Mouse (Mus musculus): ENCODE data around the gene Bud31. TPM values are rescaled to one million over a fixed set of nuclear protein-coding genes. Genes with fewer than 3 reads are reported as not detected.
A peak's percentile ranks its signal among the peaks of the same experiment; 100 is the strongest.
"Not testable (repeated sequence)": the region's sequence is repeated elsewhere in the genome, so short reads cannot be mapped to it uniquely, and the experiment has no call there.

Bud31 gene
- polyA plus RNA-seq, 1 experiment from 2014 or later: 196 TPM

DNA sequence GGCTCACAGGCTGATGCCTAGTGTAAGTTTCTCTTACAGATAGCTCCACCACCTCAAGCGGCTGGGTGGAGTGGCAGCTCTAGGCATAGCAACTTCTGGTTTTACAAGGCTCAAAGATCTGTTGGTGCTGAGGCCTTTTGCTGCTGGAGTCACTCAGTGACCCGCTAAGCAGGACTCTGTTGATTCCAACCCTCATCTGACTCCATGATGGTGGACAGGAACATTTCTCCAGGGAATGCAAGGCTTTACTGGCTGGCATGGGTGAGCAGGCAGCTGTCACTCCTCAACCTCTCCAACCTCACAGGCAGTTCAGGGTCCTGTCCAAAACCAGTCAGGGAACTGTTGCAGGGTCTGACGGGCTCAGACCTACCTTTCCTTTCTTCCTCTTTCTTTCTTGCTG is 9.2 kb upstream of the Bud31 start:
- no peak overlapping the region for H3K9ac ChIP-seq (replicated peaks; ENCODE audit: low read length)
- DNase-seq (no peak), ATAC-seq (ENCODE audit: low FRiP score, low TSS enrichment) (no peak)
- H3K27ac ChIP-seq (replicated peaks; ENCODE audit: low read depth, low read length): no peak overlapping the region
- no peak overlapping the region for H3K4me2 ChIP-seq (ENCODE audit: low read length)
- H3K4me3 ChIP-seq (replicated peaks; ENCODE audit: low read depth, low read length): no peak overlapping the region
- peaks cover 92% of the 10 kb centered on the region for H3K36me3 ChIP-seq (ENCODE audit: control insufficient read depth, insufficient read depth, low read length)
- 93% methylated on average over 3 of the region's 3 CpGs for WGBS
- H3K27me3 ChIP-seq (ENCODE audit: control insufficient read depth, insufficient read depth, low read length): no peaks in the 10 kb centered on the region
- no peaks in the 10 kb centered on the region for H3K4me1 ChIP-seq (ENCODE audit: control insufficient read depth, insufficient read depth, low read length)
- no peaks in the 10 kb centered on the region for H3K9me3 ChIP-seq (ENCODE audit: control insufficient read depth, low read length)

DNA sequence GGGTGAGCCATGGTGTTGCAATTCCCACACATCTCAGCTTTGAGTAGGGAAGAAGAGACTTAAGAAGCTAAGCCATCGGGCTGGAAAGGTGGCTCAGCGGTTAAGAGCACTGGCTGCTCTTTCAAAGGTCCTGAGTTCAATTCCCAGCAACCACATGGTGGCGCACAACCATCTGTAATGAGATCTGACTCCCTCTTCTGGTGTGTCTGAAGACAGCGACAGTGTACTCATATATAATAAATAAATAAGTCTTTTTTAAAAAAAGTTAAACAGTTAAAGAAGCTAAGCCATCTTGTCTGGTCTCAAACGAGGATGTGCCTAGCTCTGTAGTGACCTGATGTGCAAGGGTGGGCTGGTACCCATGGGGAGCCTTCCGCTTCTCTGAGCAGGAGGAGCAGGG is 6.9 kb upstream of the Bud31 start:
- not testable (repeated sequence) for H3K4me2 ChIP-seq (ENCODE audit: low read length); H3K4me3 ChIP-seq (replicated peaks; ENCODE audit: low read depth, low read length); ATAC-seq (ENCODE audit: low FRiP score, low TSS enrichment); DNase-seq; H3K27me3 ChIP-seq (ENCODE audit: control insufficient read depth, insufficient read depth, low read length); H3K9me3 ChIP-seq (ENCODE audit: control insufficient read depth, low read length); H3K27ac ChIP-seq (replicated peaks; ENCODE audit: low read depth, low read length); H3K9ac ChIP-seq (replicated peaks; ENCODE audit: low read length); H3K4me1 ChIP-seq (ENCODE audit: control insufficient read depth, insufficient read depth, low read length)
- 87% methylated on average over 6 of the region's 6 CpGs for WGBS
- peaks cover 84% of the 10 kb centered on the region for H3K36me3 ChIP-seq (ENCODE audit: control insufficient read depth, insufficient read depth, low read length)

DNA sequence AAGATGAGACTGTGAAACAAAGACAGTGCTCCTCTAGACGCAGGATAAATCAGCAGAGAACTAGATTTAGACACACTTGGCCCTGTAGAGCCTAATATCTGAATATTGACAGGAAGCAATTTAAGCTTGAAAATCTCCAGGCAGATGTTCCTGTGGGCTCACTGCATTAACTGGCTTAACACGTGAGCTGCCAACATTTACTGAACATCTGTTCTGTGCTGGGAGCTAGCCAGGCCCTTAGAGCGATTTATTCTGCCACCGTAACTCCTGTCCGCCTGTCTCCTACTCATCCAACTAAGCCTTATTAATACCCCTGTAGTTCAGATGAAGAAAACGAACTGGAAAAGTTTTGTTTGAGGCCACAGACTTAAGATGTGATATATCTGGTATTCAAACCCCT is 1.3 kb upstream of the Bud31 start:
- WGBS: 14% methylated on average over 6 of the region's 6 CpGs
- Histone ChIP-seq H3K27ac (replicated peaks; ENCODE audit: low read depth, low read length) (no peak overlapping the region), H3K4me1 (ENCODE audit: control insufficient read depth, insufficient read depth, low read length) (peaks cover 12% of the 10 kb centered on the region), H3K9ac (replicated peaks; ENCODE audit: low read length) (peak overlapping the region; percentile 70), H3K4me2 (ENCODE audit: low read length) (peak overlapping the region; percentile 71), H3K4me3 (replicated peaks; ENCODE audit: low read depth, low read length) (peak overlapping the region; percentile 94), H3K9me3 (ENCODE audit: control insufficient read depth, low read length) (no peaks in the 10 kb centered on the region), H3K36me3 (ENCODE audit: control insufficient read depth, insufficient read depth, low read length) (peaks cover 53% of the 10 kb centered on the region), H3K27me3 (ENCODE audit: control insufficient read depth, insufficient read depth, low read length) (no peaks in the 10 kb centered on the region)
- ATAC-seq (ENCODE audit: low FRiP score, low TSS enrichment) (no peak), DNase-seq (peak; percentile 13)

DNA sequence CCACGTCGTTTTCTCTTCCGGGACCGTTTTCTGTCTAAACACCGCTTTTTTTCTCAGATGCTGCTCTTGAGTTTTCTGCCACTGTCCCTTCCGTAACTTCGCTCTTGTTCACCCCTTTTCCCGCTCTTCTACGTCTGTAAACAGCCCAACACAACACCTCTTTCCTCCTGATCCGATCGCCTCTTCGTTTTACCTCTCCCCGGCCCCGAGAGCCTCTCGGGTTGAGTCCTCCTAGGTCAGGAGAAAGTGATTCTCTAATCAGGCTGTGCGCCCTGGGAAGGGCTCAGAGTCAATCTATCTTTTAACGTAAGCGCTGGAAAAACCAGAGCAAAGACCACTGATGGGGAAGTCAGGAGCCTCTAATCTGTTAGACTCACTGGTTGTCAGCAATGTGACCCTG is 449 bp downstream of the Bud31 start:
- whole genome bisulfite sequencing: under 1% methylated on average over 18 of the region's 18 CpGs
- H3K36me3 ChIP-seq (ENCODE audit: control insufficient read depth, insufficient read depth, low read length): peaks cover 54% of the 10 kb centered on the region

DNA sequence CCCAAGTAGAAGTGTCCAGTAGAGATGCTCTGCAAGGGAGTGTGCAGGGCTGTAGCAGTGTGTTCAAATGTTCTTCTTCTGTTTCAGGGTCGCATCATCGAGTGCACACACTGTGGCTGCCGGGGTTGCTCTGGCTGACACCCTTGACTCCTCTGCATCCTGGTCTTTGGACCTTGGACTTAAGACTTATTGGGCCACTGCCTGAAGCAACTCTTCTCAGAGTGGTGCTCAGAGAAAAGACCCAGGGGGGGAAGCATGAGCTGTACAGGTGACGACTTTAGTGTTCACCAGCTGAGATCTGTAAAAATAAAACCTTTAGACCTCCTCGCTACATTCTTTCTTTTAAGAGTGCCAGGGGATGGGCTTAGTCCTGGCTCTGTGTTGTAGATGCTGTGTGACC is 7.6 kb downstream of the Bud31 start:
- DNase-seq: no peak
- no peaks in the 10 kb centered on the region for H3K4me1 ChIP-seq (ENCODE audit: control insufficient read depth, insufficient read depth, low read length)
- no peak overlapping the region for H3K4me2 ChIP-seq (ENCODE audit: low read length)
- H3K36me3 ChIP-seq (ENCODE audit: control insufficient read depth, insufficient read depth, low read length): peaks cover 100% of the 10 kb centered on the region
- H3K27me3 ChIP-seq (ENCODE audit: control insufficient read depth, insufficient read depth, low read length): no peaks in the 10 kb centered on the region
- no peaks in the 10 kb centered on the region for H3K9me3 ChIP-seq (ENCODE audit: control insufficient read depth, low read length)
- no peak overlapping the region for H3K9ac ChIP-seq (replicated peaks; ENCODE audit: low read length)
- 94% methylated on average over 5 of the region's 5 CpGs for WGBS
- no peak for ATAC-seq (ENCODE audit: low FRiP score, low TSS enrichment)
- no peak overlapping the region for H3K4me3 ChIP-seq (replicated peaks; ENCODE audit: low read depth, low read length)
- H3K27ac ChIP-seq (replicated peaks; ENCODE audit: low read depth, low read length): no peak overlapping the region

More for the DNA sequence above, 449 bp downstream of the Bud31 start:
- Histone ChIP-seq H3K27ac (replicated peaks; ENCODE audit: low read depth, low read length) (peak overlapping the region; percentile 95), H3K27me3 (ENCODE audit: control insufficient read depth, insufficient read depth, low read length) (no peaks in the 10 kb centered on the region), H3K4me2 (ENCODE audit: low read length) (peak overlapping the region; percentile 71), H3K4me1 (ENCODE audit: control insufficient read depth, insufficient read depth, low read length) (peaks cover 12% of the 10 kb centered on the region), H3K9ac (replicated peaks; ENCODE audit: low read length) (peak overlapping the region; percentile 70), H3K4me3 (replicated peaks; ENCODE audit: low read depth, low read length) (peak overlapping the region; percentile 94), H3K9me3 (ENCODE audit: control insufficient read depth, low read length) (no peaks in the 10 kb centered on the region)
- DNase-seq (peak; percentile 4), ATAC-seq (ENCODE audit: low FRiP score, low TSS enrichment) (no peak)

DNA sequence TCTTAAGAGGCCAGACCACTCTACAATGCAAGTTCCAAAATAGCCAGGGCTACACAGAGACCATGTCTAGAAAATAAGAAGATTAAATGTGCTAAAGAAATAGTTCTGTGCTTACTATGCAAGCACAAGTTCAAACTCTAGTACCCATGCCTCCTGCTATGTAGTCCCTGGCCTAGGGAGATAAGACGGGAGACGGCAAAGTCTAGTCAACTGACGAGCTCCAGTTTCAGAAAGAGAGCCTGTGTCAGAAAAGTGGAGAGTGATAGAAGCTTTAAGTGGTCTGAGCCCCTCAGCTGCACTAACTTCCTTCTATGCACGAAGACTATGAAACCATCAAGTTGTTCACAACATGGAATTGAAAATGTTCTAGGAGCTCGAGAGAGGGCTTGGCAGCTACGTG is 9.1 kb downstream of the Bud31 start:
- DNase-seq (no peak), ATAC-seq (ENCODE audit: low FRiP score, low TSS enrichment) (no peak)
- H3K4me2 ChIP-seq (ENCODE audit: low read length): no peak overlapping the region
- no peaks in the 10 kb centered on the region for H3K9me3 ChIP-seq (ENCODE audit: control insufficient read depth, low read length)
- no peak overlapping the region for H3K4me3 ChIP-seq (replicated peaks; ENCODE audit: low read depth, low read length)
- H3K36me3 ChIP-seq (ENCODE audit: control insufficient read depth, insufficient read depth, low read length): peaks cover 100% of the 10 kb centered on the region
- WGBS: 96% methylated on average over 6 of the region's 6 CpGs
- H3K27me3 ChIP-seq (ENCODE audit: control insufficient read depth, insufficient read depth, low read length): no peaks in the 10 kb centered on the region
- H3K27ac ChIP-seq (replicated peaks; ENCODE audit: low read depth, low read length): no peak overlapping the region
- no peaks in the 10 kb centered on the region for H3K4me1 ChIP-seq (ENCODE audit: control insufficient read depth, insufficient read depth, low read length)
- no peak overlapping the region for H3K9ac ChIP-seq (replicated peaks; ENCODE audit: low read length)

DNA sequence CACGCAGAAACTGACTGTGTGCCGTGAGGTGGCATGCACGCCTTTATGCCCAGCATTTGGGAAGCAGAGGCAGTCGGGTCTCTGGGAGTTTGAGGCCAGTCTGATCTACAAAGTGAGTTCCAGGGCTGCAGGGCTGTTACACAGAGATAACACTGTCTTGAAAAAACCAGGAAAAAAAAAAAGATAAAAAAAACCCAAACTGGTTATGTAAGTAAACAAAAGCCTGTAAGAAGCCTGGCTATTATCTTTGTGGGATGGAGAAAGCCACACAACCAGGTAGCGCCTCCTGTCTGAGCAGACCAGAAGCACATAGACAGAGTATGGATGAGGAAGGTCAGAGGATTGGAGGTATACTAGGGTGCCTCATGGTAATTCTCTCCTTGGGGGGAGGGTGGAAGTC is 12.5 kb downstream of the Bud31 start:
- no peak overlapping the region for H3K9ac ChIP-seq (replicated peaks; ENCODE audit: low read length)
- H3K36me3 ChIP-seq (ENCODE audit: control insufficient read depth, insufficient read depth, low read length): peaks cover 91% of the 10 kb centered on the region
- H3K27ac ChIP-seq (replicated peaks; ENCODE audit: low read depth, low read length): no peak overlapping the region
- H3K4me1 ChIP-seq (ENCODE audit: control insufficient read depth, insufficient read depth, low read length): no peaks in the 10 kb centered on the region
- no peaks in the 10 kb centered on the region for H3K27me3 ChIP-seq (ENCODE audit: control insufficient read depth, insufficient read depth, low read length)
- DNase-seq (no peak), ATAC-seq (ENCODE audit: low FRiP score, low TSS enrichment) (no peak)
- H3K9me3 ChIP-seq (ENCODE audit: control insufficient read depth, low read length): no peaks in the 10 kb centered on the region
- H3K4me3 ChIP-seq (replicated peaks; ENCODE audit: low read depth, low read length): no peak overlapping the region
- H3K4me2 ChIP-seq (ENCODE audit: low read length): no peak overlapping the region
- 90% methylated on average over 5 of the region's 5 CpGs for WGBS

DNA sequence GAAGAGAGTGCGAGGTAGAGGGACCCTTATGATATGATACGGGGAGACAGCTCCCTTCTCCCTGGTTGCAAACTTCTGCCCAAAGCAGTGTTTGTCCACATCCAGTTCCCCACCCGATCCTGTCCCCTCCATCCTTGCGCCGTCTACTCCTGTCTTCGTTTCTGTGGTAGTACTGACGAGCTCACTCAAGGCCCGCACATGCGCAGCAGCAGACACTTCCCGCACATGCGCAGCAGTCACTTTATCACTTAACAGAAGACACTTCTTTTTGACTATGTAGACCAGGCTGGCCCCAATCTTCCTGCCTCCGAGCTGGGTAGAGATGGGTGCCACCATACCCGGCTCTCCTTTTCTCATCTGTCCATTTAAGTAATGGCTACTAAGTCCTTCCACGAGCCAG is 21.2 kb downstream of the Bud31 start:
- no peak overlapping the region for H3K4me2 ChIP-seq (ENCODE audit: low read length)
- peaks cover 6% of the 10 kb centered on the region for H3K4me1 ChIP-seq (ENCODE audit: control insufficient read depth, insufficient read depth, low read length)
- no peak overlapping the region for H3K4me3 ChIP-seq (replicated peaks; ENCODE audit: low read depth, low read length)
- H3K36me3 ChIP-seq (ENCODE audit: control insufficient read depth, insufficient read depth, low read length): peaks cover 76% of the 10 kb centered on the region
- no peak for DNase-seq
- WGBS: 95% methylated on average over 14 of the region's 14 CpGs
- H3K27me3 ChIP-seq (ENCODE audit: control insufficient read depth, insufficient read depth, low read length): no peaks in the 10 kb centered on the region
- ATAC-seq (ENCODE audit: low FRiP score, low TSS enrichment): no peak
- H3K9ac ChIP-seq (replicated peaks; ENCODE audit: low read length): no peak overlapping the region
- no peaks in the 10 kb centered on the region for H3K9me3 ChIP-seq (ENCODE audit: control insufficient read depth, low read length)
- H3K27ac ChIP-seq (replicated peaks; ENCODE audit: low read depth, low read length): no peak overlapping the region

DNA sequence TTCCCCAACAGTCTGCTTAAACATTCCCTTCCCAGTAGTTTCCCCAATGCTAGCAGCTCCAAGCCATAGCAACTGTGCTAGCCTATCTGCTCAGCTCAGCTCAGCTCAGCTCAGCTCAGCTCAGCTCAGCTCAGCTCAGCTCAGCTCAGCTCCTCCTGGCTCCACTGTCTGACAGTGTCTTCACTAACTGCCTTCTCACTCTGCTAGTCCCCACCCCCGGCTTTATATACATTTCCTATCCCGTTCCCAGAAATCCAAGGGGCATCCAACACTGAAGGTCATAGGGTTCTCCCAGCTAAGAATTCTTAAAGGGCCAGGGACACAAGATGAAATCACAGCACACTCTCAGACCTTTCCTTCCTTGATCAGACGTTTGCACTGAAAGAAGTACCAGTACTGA is 24.5 kb downstream of the Bud31 start:
- Histone ChIP-seq H3K36me3 (ENCODE audit: control insufficient read depth, insufficient read depth, low read length) (peaks cover 52% of the 10 kb centered on the region), H3K4me3 (replicated peaks; ENCODE audit: low read depth, low read length) (no peak overlapping the region), H3K27ac (replicated peaks; ENCODE audit: low read depth, low read length) (no peak overlapping the region), H3K9ac (replicated peaks; ENCODE audit: low read length) (no peak overlapping the region), H3K27me3 (ENCODE audit: control insufficient read depth, insufficient read depth, low read length) (no peaks in the 10 kb centered on the region), H3K4me2 (ENCODE audit: low read length) (no peak overlapping the region), H3K9me3 (ENCODE audit: control insufficient read depth, low read length) (no peaks in the 10 kb centered on the region), H3K4me1 (ENCODE audit: control insufficient read depth, insufficient read depth, low read length) (peaks cover 21% of the 10 kb centered on the region)
- ATAC-seq (ENCODE audit: low FRiP score, low TSS enrichment) (no peak), DNase-seq (no peak)
- 73% methylated on average over 3 of the region's 3 CpGs for WGBS
